Mouse (Mus musculus) stomach, embryonic 15.5 days (tissue): Measurements from ENCODE around the gene C1qa. TPM values are rescaled to one million over a fixed set of nuclear protein-coding genes. Genes with fewer than 3 reads are reported as not detected.

Experiments used
- ATAC-seq: fragments of 200-750 bp; cut with Nextera tagmentation; 2 replicates; pipeline ENCODE4 v1.8.0; 2017; ENCODE audit warnings: low read depth, moderate number of reproducible peaks, moderate TSS enrichment; ENCODE audit not compliant: insufficient read depth, low FRiP score
- H3K27ac ChIP-seq: fragments of 300-500 bp; sonication (generic); 2 replicates; pipeline ENCODE4 v1.5.1; 2015; ENCODE audit warnings: mild to moderate bottlenecking, inconsistent platforms
- H3K27me3 ChIP-seq: fragments of 300-500 bp; sonication (generic); replicated peaks from 2 replicates; pipeline ENCODE4 v1.6.1; 2015; ENCODE audit warnings: inconsistent platforms
- H3K36me3 ChIP-seq: fragments of 300-500 bp; sonication (generic); 2 replicates; pipeline ENCODE4 v1.6.1; 2015; ENCODE audit warnings: inconsistent platforms
- H3K4me1 ChIP-seq: fragments of 300-500 bp; sonication (generic); 2 replicates; pipeline ENCODE4 v1.6.1; 2015; ENCODE audit warnings: inconsistent platforms
- H3K4me2 ChIP-seq: fragments of 300-500 bp; sonication (generic); 2 replicates; pipeline ENCODE4 v1.6.1; 2015; ENCODE audit warnings: mild to moderate bottlenecking, inconsistent platforms
- H3K4me3 ChIP-seq: fragments of 300-500 bp; sonication (generic); replicated peaks from 2 replicates; pipeline ENCODE4 v1.5.1; 2015; ENCODE audit warnings: inconsistent platforms
- H3K9ac ChIP-seq: fragments of 300-500 bp; sonication (generic); 2 replicates; pipeline ENCODE4 v1.6.1; 2015; ENCODE audit warnings: inconsistent platforms
- H3K9me3 ChIP-seq: fragments of 300-500 bp; sonication (generic); 2 replicates; pipeline ENCODE4 v1.6.1; 2016; ENCODE audit warnings: inconsistent platforms
- WGBS: fragments of 180-500 bp; shearing (Covaris S2); methylation state at CpG from one replicate; pipeline ENCODE4 v1.1.7; 2015; 5-methylcytosine and 5-hydroxymethylcytosine counted together
- polyA plus RNA-seq: library from polyadenylated mRNA; unstranded; fragments of >200 nt; fragmentation: Nextera tagmentation; extraction: Ambion mirVana; gene quantifications from 2 replicates; pipeline ENCODE4 v1.2.1, GENCODE M21; 2015

Gene C1qa
- polyA plus RNA-seq, 1 experiment from 2014 or later: 54.3 TPM

DNA sequence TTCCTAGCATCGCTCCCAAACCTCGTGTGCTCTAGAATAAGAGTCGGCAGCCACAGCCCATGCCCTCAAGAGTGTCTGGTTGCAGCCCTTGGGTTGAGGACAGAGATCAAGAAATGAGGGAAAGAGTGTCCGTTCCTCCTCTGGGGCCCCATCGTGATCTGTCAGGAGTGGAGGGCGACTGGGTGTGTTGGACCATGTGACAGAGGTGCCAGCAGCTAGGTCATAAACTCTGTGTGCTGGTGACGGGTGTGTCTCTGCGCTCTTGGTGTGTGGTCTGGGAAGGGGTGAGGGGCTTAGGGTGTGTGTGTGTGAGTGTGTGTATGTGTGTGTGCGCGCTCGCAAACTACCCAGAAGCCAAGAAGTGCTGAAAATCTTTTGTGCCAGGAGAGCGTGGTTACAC is 45.6 kb downstream of the C1qa start:
- no peaks in the 10 kb centered on the region for H3K4me1 ChIP-seq
- H3K4me3 ChIP-seq: no peak overlapping the region
- WGBS: 64% methylated on average over 12 of the region's 12 CpGs
- peak; percentile 19; the same call in 1 of the 2 replicates for ATAC-seq
- no peaks in the 10 kb centered on the region; the same call in 1 of the 2 replicates for H3K27me3 ChIP-seq
- H3K27ac ChIP-seq: no peak overlapping the region
- H3K9ac ChIP-seq: no peak overlapping the region
- no peaks in the 10 kb centered on the region for H3K9me3 ChIP-seq
- H3K36me3 ChIP-seq: no peaks in the 10 kb centered on the region
- H3K4me2 ChIP-seq: no peak overlapping the region

- WGBS: 42% methylated on average over 5 of the region's 5 CpGs
- peak; percentile 33; the same call in 1 of the 2 replicates for ATAC-seq
- Histone ChIP-seq H3K4me1 (no peaks in the 10 kb centered on the region), H3K36me3 (no peaks in the 10 kb centered on the region), H3K9me3 (no peaks in the 10 kb centered on the region), H3K4me2 (no peak overlapping the region), H3K27me3 (no peaks in the 10 kb centered on the region; the same call in 1 of the 2 replicates), H3K4me3 (no peak overlapping the region), H3K27ac (peak overlapping the region; percentile 31; the same call in 1 of the 2 replicates), H3K9ac (no peak overlapping the region)
These were observed 46.5 kb downstream of the C1qa start for GRCm38 (mm10) chr4:136852119-136852518.

DNA sequence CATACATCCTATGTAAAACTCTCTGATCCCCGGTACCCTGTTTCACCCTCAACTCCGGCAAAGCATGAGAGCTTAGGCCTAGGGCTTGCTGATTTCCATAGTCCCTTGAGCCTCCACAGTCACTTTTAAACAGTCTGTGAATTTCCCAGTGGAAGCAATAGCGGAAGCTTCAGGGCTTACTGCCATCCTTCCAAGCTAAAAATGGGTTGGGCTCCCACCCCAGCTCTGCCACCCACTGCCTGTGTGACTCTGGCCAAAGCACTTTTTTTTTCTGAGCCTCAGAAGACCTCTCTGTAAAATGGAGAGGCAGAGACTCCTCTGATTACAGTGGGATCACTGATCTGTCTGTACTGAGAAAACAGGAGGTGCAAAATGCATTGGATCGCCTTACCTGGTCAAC is 50.0 kb downstream of the C1qa start:
- 64% methylated on average over 4 of the region's 4 CpGs for WGBS
- H3K4me1 ChIP-seq: no peaks in the 10 kb centered on the region
- no peak for ATAC-seq
- no peaks in the 10 kb centered on the region; the same call in 1 of the 2 replicates for H3K27me3 ChIP-seq
- no peak overlapping the region for H3K4me2 ChIP-seq
- no peak overlapping the region for H3K27ac ChIP-seq
- no peaks in the 10 kb centered on the region for H3K36me3 ChIP-seq
- no peak overlapping the region for H3K4me3 ChIP-seq
- H3K9ac ChIP-seq: no peak overlapping the region
- H3K9me3 ChIP-seq: no peaks in the 10 kb centered on the region

- ATAC-seq: no peak
- H3K4me2 ChIP-seq: no peak overlapping the region
- no peaks in the 10 kb centered on the region for H3K9me3 ChIP-seq
- no peaks in the 10 kb centered on the region for H3K4me1 ChIP-seq
- no peak overlapping the region for H3K4me3 ChIP-seq
- H3K27me3 ChIP-seq: no peaks in the 10 kb centered on the region
- WGBS: 76% methylated on average over 6 of the region's 6 CpGs
- H3K27ac ChIP-seq: no peak overlapping the region
- no peak overlapping the region for H3K9ac ChIP-seq
- H3K36me3 ChIP-seq: no peaks in the 10 kb centered on the region
These were observed 51.4 kb downstream of the C1qa start for GRCm38 (mm10) chr4:136847166-136847565.

Other genes with a start within 250 kb of the C1qa start
- gene Ephb2, start 62.8 kb downstream of the C1qa start, polyA plus RNA-seq: 8.6 and 10.6 TPM in 2 replicates
- 62.4 and 62.8 TPM in 2 replicates for gene C1qb, start 12.6 kb downstream of the C1qa start, polyA plus RNA-seq
- gene C1qc, start 5.7 kb downstream of the C1qa start, polyA plus RNA-seq: 34.2 and 37.5 TPM in 2 replicates
- 0.95 and 1.0 TPM in 2 replicates for gene Epha8, start 58.0 kb upstream of the C1qa start, polyA plus RNA-seq
- 3.5 and 3.9 TPM in 2 replicates for gene Zbtb40, start 150.0 kb upstream of the C1qa start, polyA plus RNA-seq